Mouse (Mus musculus) liver, embryonic 11.5 days (tissue): ENCODE results near the gene Inf2. TPM values are rescaled to one million over a fixed set of nuclear protein-coding genes. Genes with fewer than 3 reads are reported as not detected.

Source experiments
- ATAC-seq: fragments of 200-750 bp; cut with Nextera tagmentation; replicated peaks from 2 replicates; pipeline ENCODE4 v1.8.0; 2017; ENCODE audit warnings: moderate number of reproducible peaks, mild to moderate bottlenecking, moderate TSS enrichment, moderate library complexity; ENCODE audit not compliant: low FRiP score
- DNase-seq: peaks from one replicate; pipeline ENCODE4 v3.0.0-alpha.2; 2017; ENCODE audit warnings: low spot score
- H3K27ac ChIP-seq: fragments of 300-500 bp; sonication (generic); 2 replicates; pipeline ENCODE4 v1.5.1; 2014; ENCODE audit warnings: mild to moderate bottlenecking, low read depth, low read length, control low read depth
- H3K27me3 ChIP-seq: fragments of 300-500 bp; sonication (generic); replicated peaks from 2 replicates; pipeline ENCODE4 v1.6.1; 2014; ENCODE audit warnings: low read length, mixed read lengths; ENCODE audit not compliant: control insufficient read depth, insufficient read depth
- H3K36me3 ChIP-seq: fragments of 300-500 bp; sonication (generic); 2 replicates; pipeline ENCODE4 v1.6.1; 2014; ENCODE audit warnings: mild to moderate bottlenecking, low read length, moderate library complexity, mixed read lengths; ENCODE audit not compliant: control insufficient read depth, insufficient read depth
- H3K4me1 ChIP-seq: fragments of 300-500 bp; sonication (generic); replicated peaks from 2 replicates; pipeline ENCODE4 v1.6.1; 2014; ENCODE audit warnings: low read length, mixed read lengths; ENCODE audit not compliant: control insufficient read depth, insufficient read depth
- H3K4me2 ChIP-seq: fragments of 300-500 bp; sonication (generic); 2 replicates; pipeline ENCODE4 v1.6.1; 2014; ENCODE audit warnings: mild to moderate bottlenecking, control low read depth, moderate library complexity
- H3K4me3 ChIP-seq: fragments of 300-500 bp; sonication (generic); 2 replicates; pipeline ENCODE4 v1.5.1; 2014; ENCODE audit warnings: low read depth, low read length, control low read depth
- H3K9ac ChIP-seq: fragments of 300-500 bp; sonication (generic); 2 replicates; pipeline ENCODE4 v1.6.1; 2014; ENCODE audit warnings: low read depth, low read length, control low read depth
- H3K9me3 ChIP-seq: fragments of 300-500 bp; sonication (generic); 2 replicates; pipeline ENCODE4 v1.6.1; 2016; ENCODE audit warnings: low read length, inconsistent platforms, mixed read lengths; ENCODE audit not compliant: control insufficient read depth
- WGBS: fragments of 180-500 bp; shearing (Covaris S2); extraction: QIAGEN DNeasy Blood & Tissue Kit; methylation state at CpG from one replicate; pipeline ENCODE4 v1.1.7; 2014; 5-methylcytosine and 5-hydroxymethylcytosine counted together
- polyA plus RNA-seq: library from polyadenylated mRNA; unstranded; fragments of >200 nt; fragmentation: Nextera tagmentation; extraction: Ambion mirVana; gene quantifications from 2 replicates; pipeline ENCODE4 v1.2.1, GENCODE M21; 2014

The Inf2 gene
- polyA plus RNA-seq, 1 experiment from 2014 or later = 6.5 TPM

DNA sequence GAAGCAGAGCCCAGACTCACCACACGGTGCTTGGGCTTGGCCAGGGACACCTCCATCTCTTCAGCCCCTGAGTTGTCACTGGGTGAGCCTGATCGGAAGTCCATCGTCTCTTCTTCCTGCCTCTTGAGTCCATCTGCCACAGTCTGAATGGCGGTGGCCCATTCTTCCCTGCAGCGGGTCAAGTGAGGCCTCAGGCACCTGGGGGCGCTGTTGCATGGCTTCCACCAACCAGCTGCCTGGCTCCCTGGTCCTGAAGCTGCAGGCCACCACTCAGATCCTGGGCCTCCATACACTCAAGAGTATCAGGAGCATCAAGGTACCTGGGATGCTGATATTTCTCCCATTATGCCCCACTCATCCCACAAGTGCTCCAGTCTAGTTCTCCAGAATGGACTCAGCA, 70.5 kb downstream of the Inf2 start:
- Histone ChIP-seq H3K27ac (no peak overlapping the region), H3K9ac (no peak overlapping the region), H3K4me2 (no peak overlapping the region), H3K4me1 (peaks cover 9% of the 10 kb centered on the region), H3K27me3 (no peaks in the 10 kb centered on the region), H3K9me3 (no peaks in the 10 kb centered on the region), H3K36me3 (peaks cover 67% of the 10 kb centered on the region), H3K4me3 (no peak overlapping the region)
- no peak for ATAC-seq
- no peak for DNase-seq
- WGBS = 88% methylated on average over 6 of the region's 6 CpGs

DNA sequence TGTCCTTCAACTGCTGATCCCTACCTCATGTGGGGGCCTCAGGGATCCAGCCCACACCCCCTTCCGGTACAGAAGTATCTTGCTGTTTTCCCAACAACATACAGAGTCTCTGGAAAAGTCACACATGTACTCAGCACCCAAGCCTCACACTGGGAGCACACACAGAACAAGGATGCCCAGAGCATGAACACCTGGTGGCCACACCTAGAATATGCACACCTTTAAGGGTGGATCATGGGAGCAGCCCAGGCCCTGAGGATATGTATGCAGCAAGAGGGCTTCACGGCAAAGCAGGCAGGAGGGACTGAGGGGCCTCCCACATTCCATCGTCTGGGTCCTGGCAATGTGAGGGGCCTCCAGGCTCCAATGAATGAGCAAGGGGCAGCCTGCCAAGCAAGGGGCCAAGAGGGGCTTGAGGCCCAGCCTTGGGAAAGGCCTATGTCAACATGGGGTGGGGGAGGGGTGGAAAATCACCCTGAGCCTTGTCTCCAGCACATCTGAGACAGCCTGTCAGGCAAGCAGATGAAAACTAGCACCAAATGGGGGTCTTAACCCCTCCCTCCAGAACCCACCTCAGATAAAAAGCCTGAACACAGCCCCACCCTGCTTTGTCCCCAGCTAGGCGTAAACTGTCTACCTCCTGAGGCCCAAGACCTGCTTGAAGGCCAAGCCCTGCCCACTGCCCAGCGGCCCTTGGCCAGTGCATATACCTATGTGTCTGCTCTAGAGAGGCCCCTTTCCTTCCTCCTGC, 72.2 kb downstream of the Inf2 start:
- Histone ChIP-seq H3K27ac (peak overlapping the region; percentile 62), H3K36me3 (peaks cover 68% of the 10 kb centered on the region), H3K4me2 (no peak overlapping the region), H3K9ac (no peak overlapping the region), H3K4me1 (peaks cover 9% of the 10 kb centered on the region), H3K4me3 (no peak overlapping the region), H3K27me3 (no peaks in the 10 kb centered on the region), H3K9me3 (no peaks in the 10 kb centered on the region)
- ATAC-seq (peak; percentile 18; the same call in 1 of the 2 replicates), DNase-seq (no peak)
- 61% methylated on average over 5 of the region's 5 CpGs for WGBS

DNA sequence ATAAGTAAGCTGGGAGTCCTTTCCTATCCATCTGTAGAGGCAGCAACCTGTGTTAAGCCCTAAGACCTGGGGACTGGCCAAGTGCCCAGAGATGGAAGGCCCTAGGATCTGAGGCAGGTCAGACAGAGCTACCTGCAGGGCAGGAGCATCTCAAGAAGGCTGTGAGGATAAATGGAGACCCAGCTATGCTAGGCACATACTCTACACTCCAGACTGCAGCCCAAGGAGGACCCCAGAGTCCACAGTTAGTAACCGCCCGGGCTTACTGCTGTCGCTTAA, 72.7 kb downstream of the Inf2 start:
- H3K4me2 ChIP-seq = no peak overlapping the region
- peaks cover 63% of the 10 kb centered on the region for H3K36me3 ChIP-seq
- H3K27ac ChIP-seq = peak overlapping the region; percentile 62
- no peaks in the 10 kb centered on the region for H3K27me3 ChIP-seq
- WGBS = 85% methylated on average over 3 of the region's 3 CpGs
- peaks cover 9% of the 10 kb centered on the region for H3K4me1 ChIP-seq
- no peaks in the 10 kb centered on the region for H3K9me3 ChIP-seq
- ATAC-seq (no peak), DNase-seq (no peak)
- H3K4me3 ChIP-seq = no peak overlapping the region
- no peak overlapping the region for H3K9ac ChIP-seq

DNA sequence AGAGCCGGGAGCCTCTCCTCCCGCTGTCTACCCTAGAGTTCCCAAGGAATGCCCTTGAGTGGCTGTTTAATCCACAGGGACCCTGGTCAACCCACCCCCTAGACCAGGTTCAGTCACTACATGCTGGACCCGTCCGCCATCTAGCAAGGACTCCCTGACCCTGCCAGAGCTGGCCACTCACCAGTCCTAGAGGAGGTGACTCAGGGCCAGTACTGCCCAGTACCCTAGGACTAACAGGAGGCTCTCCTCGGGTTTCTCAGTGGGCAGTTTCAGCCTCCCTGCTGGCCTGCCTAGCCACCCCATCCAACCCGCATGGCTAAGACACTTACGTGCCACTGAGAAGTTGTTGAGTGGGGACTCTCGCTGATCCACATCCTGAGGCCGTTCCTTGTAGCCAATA, 73.3 kb downstream of the Inf2 start:
- Histone ChIP-seq H3K4me1 (peaks cover 9% of the 10 kb centered on the region), H3K9me3 (no peaks in the 10 kb centered on the region), H3K36me3 (peaks cover 58% of the 10 kb centered on the region), H3K4me3 (no peak overlapping the region), H3K27me3 (no peaks in the 10 kb centered on the region), H3K4me2 (no peak overlapping the region), H3K9ac (no peak overlapping the region), H3K27ac (no peak overlapping the region)
- DNase-seq (no peak), ATAC-seq (no peak)
- 85% methylated on average over 9 of the region's 9 CpGs for WGBS

DNA sequence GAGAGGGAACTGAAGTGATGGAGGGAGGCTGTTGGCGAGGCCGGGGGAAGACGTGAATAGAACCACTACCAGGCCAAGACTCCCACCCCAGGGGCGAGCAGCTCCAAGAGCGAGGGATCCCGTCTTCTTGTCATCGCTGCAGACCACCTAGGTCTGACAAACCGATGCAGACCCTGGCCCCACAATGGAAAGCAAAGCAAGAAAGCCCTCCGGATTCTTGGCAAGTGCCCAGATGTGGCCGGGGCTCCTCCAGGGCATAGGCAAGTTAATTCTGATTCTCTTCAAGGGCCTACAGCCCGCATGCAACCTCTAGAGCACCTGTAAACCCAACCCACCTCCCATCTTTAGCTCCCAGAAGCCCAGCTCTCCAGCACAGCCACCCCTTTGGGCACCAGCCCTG, 74.7 kb downstream of the Inf2 start:
- Histone ChIP-seq H3K36me3 (peaks cover 52% of the 10 kb centered on the region), H3K4me1 (peaks cover 9% of the 10 kb centered on the region), H3K4me2 (no peak overlapping the region), H3K9me3 (no peaks in the 10 kb centered on the region), H3K27me3 (no peaks in the 10 kb centered on the region), H3K27ac (no peak overlapping the region), H3K4me3 (no peak overlapping the region), H3K9ac (no peak overlapping the region)
- DNase-seq (no peak), ATAC-seq (no peak)
- WGBS = 91% methylated on average over 11 of the region's 11 CpGs

DNA sequence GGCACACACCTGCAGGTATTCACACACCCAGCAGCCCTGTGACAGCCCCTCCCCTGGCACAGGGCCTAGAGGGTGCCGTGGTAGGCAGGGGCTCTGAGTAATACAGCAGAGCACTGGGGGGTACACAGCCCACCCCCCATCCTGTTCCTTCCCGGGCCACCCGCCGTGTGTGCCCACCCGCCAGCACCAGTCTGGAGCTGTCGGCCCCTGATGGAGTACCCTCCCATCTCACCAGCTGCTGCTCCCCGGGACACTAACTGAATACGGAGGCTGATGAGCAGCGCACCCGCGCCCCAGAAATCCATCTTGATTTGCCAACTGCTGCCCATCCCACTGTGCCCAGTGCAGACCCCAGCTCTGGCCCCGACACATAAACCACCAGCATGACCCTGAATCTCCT, 75.1 kb downstream of the Inf2 start:
- WGBS = 90% methylated on average over 12 of the region's 12 CpGs
- Histone ChIP-seq H3K36me3 (peaks cover 52% of the 10 kb centered on the region), H3K9me3 (no peaks in the 10 kb centered on the region)

DNA sequence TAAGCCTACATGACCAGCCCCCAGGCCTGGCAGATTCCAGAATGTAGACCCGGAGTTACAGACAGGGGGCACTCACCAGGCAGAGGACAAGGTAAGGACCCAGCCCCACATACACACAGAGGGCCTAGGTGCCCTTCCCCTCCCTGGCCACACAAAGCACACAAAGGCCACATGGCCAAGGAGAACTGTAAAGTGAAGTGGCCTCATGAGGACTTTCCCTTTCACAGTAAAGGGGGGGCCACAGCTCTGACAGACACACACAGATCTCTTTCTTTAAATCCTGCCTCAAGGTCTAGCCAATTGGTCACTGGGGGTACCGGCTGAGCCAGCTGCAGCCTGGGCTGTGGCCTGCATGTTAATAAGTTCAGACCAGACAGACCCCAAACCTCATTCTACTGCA, 75.5 kb downstream of the Inf2 start:
- no peaks in the 10 kb centered on the region for H3K9me3 ChIP-seq
- peaks cover 15% of the 10 kb centered on the region for H3K4me1 ChIP-seq
- H3K36me3 ChIP-seq = peaks cover 51% of the 10 kb centered on the region

More for the DNA sequence above, 75.1 kb downstream of the Inf2 start:
- no peak overlapping the region for H3K27ac ChIP-seq
- no peak overlapping the region for H3K9ac ChIP-seq
- no peaks in the 10 kb centered on the region for H3K27me3 ChIP-seq
- H3K4me2 ChIP-seq = no peak overlapping the region
- DNase-seq = no peak
- H3K4me3 ChIP-seq = no peak overlapping the region
- H3K4me1 ChIP-seq = peaks cover 12% of the 10 kb centered on the region
- ATAC-seq = no peak

DNA sequence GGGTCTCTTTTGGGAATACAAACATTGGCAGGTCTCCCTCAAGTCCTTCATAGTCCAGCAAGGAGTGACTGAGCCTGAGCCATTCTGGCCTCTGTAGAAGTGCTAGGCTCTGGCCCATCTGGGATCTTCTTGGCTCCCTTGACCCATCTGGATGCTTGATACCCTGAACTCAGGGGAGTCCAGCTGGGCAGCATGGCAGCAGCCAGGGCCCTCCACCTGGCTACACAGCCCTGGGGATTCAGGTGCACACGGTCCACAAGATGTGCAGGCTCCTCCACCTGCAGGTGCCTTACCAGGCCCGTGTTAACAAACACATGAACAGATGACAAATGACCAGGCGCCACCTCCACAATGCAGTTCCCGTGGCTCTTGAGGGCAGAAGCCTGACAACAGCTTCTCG, 76.1 kb downstream of the Inf2 start:
- WGBS = 78% methylated on average over 5 of the region's 5 CpGs
- H3K9me3 ChIP-seq = no peaks in the 10 kb centered on the region
- peaks cover 52% of the 10 kb centered on the region for H3K36me3 ChIP-seq
- H3K4me1 ChIP-seq = peaks cover 15% of the 10 kb centered on the region
- no peaks in the 10 kb centered on the region for H3K27me3 ChIP-seq
- no peak for DNase-seq
- H3K4me3 ChIP-seq = no peak overlapping the region
- no peak overlapping the region for H3K9ac ChIP-seq
- no peak overlapping the region for H3K27ac ChIP-seq
- ATAC-seq = no peak
- no peak overlapping the region for H3K4me2 ChIP-seq

More for the DNA sequence above, 75.5 kb downstream of the Inf2 start:
- Histone ChIP-seq H3K9ac (no peak overlapping the region), H3K27ac (no peak overlapping the region), H3K4me3 (no peak overlapping the region), H3K4me2 (no peak overlapping the region), H3K27me3 (no peaks in the 10 kb centered on the region)
- no peak for ATAC-seq
- WGBS = 65% methylated on average over 2 of the region's 2 CpGs
- no peak for DNase-seq
